In genomic region chr9:109863085-109863484, GRCm38 (mm10) we compare ENCODE assay signal across 13 mouse cellular contexts. TPM values are rescaled to one million over a fixed set of nuclear protein-coding genes. Genes with fewer than 3 reads are reported as not detected.
DNase-seq lines count a peak whose midpoint lies in the region; ATAC-seq lines count a peak whose summit lies in the region.
"Had no signal": no experiment of that assay in that cellular context is flagged by ENCODE, and none has a peak within 500 bp of the region (broad histone marks: within the 10 kb centered on the region; RNA-seq: fewer than 3 reads in every experiment).

No protein-coding gene starts in this region.

- H3K27ac ChIP-seq in liver, embryonic 11.5 days (ENCODE audit: low read depth, low read length), result peak overlapping the region; percentile 38; the same call in 1 of the 2 replicates
- H3K27ac ChIP-seq in liver, embryonic 15.5 days (replicated peaks), result no peak overlapping the region
- H3K27ac ChIP-seq: gastrocnemius, adult 2 months; hindbrain, embryonic 15.5 days; neural tube, embryonic 12.5 days had no signal

- H3K4me1 ChIP-seq in erythroblast, embryonic 14.5 days (ENCODE audit: control insufficient read depth), result peaks cover 24% of the 10 kb centered on the region
- peaks cover 7% of the 10 kb centered on the region for H3K4me1 ChIP-seq in liver, embryonic 11.5 days (replicated peaks; ENCODE audit: control insufficient read depth, insufficient read depth, low read length)
- peaks cover 18% of the 10 kb centered on the region for H3K4me1 ChIP-seq in liver, embryonic 15.5 days (replicated peaks)
- H3K4me1 ChIP-seq: hindbrain, embryonic 15.5 days; neural tube, embryonic 12.5 days had no signal

- WGBS in liver, embryonic 11.5 days, result 23% methylated on average over 3 of the region's 3 CpGs
- 7% methylated on average over 3 of the region's 3 CpGs for WGBS in liver, embryonic 15.5 days (ENCODE audit: insufficient replicate concordance)

- H3K4me2 ChIP-seq in liver, embryonic 11.5 days, result peak overlapping the region; percentile 53
- H3K4me2 ChIP-seq in liver, embryonic 15.5 days, result peak overlapping the region; percentile 63

- H3K9ac ChIP-seq in liver, embryonic 11.5 days (ENCODE audit: low read depth, low read length), result no peak overlapping the region
- H3K9ac ChIP-seq in liver, embryonic 15.5 days, result no peak overlapping the region
- H3K9ac ChIP-seq: hindbrain, embryonic 15.5 days; neural tube, embryonic 12.5 days had no signal

- intact Hi-C loops in gastrocnemius, postnatal 14 days (cut with DNase I; ENCODE audit: low total_unique reads), result no loop called here

- H3K4me3 ChIP-seq in erythroblast, embryonic 14.5 days (replicated peaks), result peak overlapping the region; percentile 30
- H3K4me3 ChIP-seq in liver, embryonic 11.5 days (ENCODE audit: low read depth, low read length), result peak overlapping the region; percentile 30; the same call in 1 of the 2 replicates
- peak overlapping the region; percentile 34; the same call in 1 of the 2 replicates for H3K4me3 ChIP-seq in liver, embryonic 15.5 days (replicated peaks)
- H3K4me3 ChIP-seq: hindbrain, embryonic 15.5 days; neural tube, embryonic 12.5 days had no signal

- no peak for ATAC-seq in erythroblast, adult 5-6 weeks (replicated peaks; ENCODE audit: low FRiP score, poor library complexity, severe bottlenecking)
- ATAC-seq in liver, embryonic 11.5 days (replicated peaks; ENCODE audit: low FRiP score), result peak; percentile 79
- peak; percentile 45; the same call in 1 of the 2 replicates for ATAC-seq in liver, embryonic 15.5 days (ENCODE audit: insufficient read depth)

- DNase-seq in liver, embryonic 11.5 days (ENCODE audit: low spot score), result no peak
- no peak for DNase-seq in liver
- peak; percentile 16 for DNase-seq in Muller cell, postnatal 12 days (ENCODE audit: inconsistent ontology term)
- DNase-seq in gastrocnemius, postnatal 14 days, result no peak
- DNase-seq in adrenal gland, adult 2 months, result no peak

- no peaks in the 10 kb centered on the region for H3K27me3 ChIP-seq in erythroblast, embryonic 14.5 days (ENCODE audit: control insufficient read depth)
- H3K27me3 ChIP-seq in liver, embryonic 11.5 days (replicated peaks; ENCODE audit: control insufficient read depth, insufficient read depth, low read length), result no peaks in the 10 kb centered on the region
- no peaks in the 10 kb centered on the region for H3K27me3 ChIP-seq in liver, embryonic 15.5 days
- H3K27me3 ChIP-seq: hindbrain, embryonic 15.5 days; neural tube, embryonic 12.5 days had no signal

- H3K36me3 ChIP-seq in erythroblast, embryonic 14.5 days (ENCODE audit: control insufficient read depth), result no peaks in the 10 kb centered on the region
- no peaks in the 10 kb centered on the region for H3K36me3 ChIP-seq in liver, embryonic 11.5 days (ENCODE audit: control insufficient read depth, insufficient read depth, low read length)
- no peaks in the 10 kb centered on the region for H3K36me3 ChIP-seq in liver, embryonic 15.5 days (replicated peaks)
- H3K36me3 ChIP-seq: hindbrain, embryonic 15.5 days; neural tube, embryonic 12.5 days had no signal

- H3K9me3 ChIP-seq in erythroblast, embryonic 14.5 days (ENCODE audit: control insufficient read depth, low read length), result no peaks in the 10 kb centered on the region
- no peaks in the 10 kb centered on the region for H3K9me3 ChIP-seq in liver, embryonic 11.5 days (ENCODE audit: control insufficient read depth, low read length)
- no peaks in the 10 kb centered on the region for H3K9me3 ChIP-seq in liver, embryonic 15.5 days (replicated peaks)
- H3K9me3 ChIP-seq: hindbrain, embryonic 15.5 days; neural tube, embryonic 12.5 days had no signal

RNA-seq across cellular contexts. Expression of gene Cdc25a, which starts 12.3 kb away (rescaled TPM):
- 1.5 and 1.6 TPM in 2 replicates for polyA plus RNA-seq in erythroblast, embryonic 14.5 days (2012)
- 10.0 and 11.1 TPM in 2 replicates for total RNA-seq in erythroblast, adult 5-6 weeks (2015; ENCODE audit: low replicate concordance)
- 13.5 and 15.8 TPM in 2 replicates for total RNA-seq in erythroblast, adult 5-6 weeks (2017; ENCODE audit: low replicate concordance)
- 39.8 and 42.5 TPM in 2 replicates for polyA plus RNA-seq in liver, embryonic 11.5 days (2014; fragmentation: Nextera tagmentation; extraction: Ambion mirVana)
- polyA plus RNA-seq in liver, embryonic 15.5 days (2015; fragmentation: Nextera tagmentation; extraction: Ambion mirVana), result 12.7 and 13.3 TPM in 2 replicates
- 1 to 10 TPM; 3.9 to 4.8 TPM for total RNA-seq in gastrocnemius, postnatal 14 days (2021)
- total RNA-seq in adrenal gland, adult 2 months (2021), result 10 to 100 TPM; 11.4 to 13.3 TPM
- polyA plus RNA-seq in adrenal gland, adult 2 months (2012; rRNA removed), result 4.3 TPM in 2 replicates

RNA-seq across cellular contexts. Expression of gene Camp, which starts 13.7 kb away (rescaled TPM):
- 0.32 and 0.76 TPM in 2 replicates for polyA plus RNA-seq in erythroblast, embryonic 14.5 days (2012)
- 1,587 and 1,606 TPM in 2 replicates for total RNA-seq in erythroblast, adult 5-6 weeks (2015; ENCODE audit: low replicate concordance)
- total RNA-seq in erythroblast, adult 5-6 weeks (2017; ENCODE audit: low replicate concordance), result 742 and 898 TPM in 2 replicates
- 13.5 and 15.8 TPM in 2 replicates for polyA plus RNA-seq in liver, embryonic 11.5 days (2014; fragmentation: Nextera tagmentation; extraction: Ambion mirVana)
- 281 and 299 TPM in 2 replicates for polyA plus RNA-seq in liver, embryonic 15.5 days (2015; fragmentation: Nextera tagmentation; extraction: Ambion mirVana)
- total RNA-seq in gastrocnemius, postnatal 14 days (2021), result not detected
- total RNA-seq in adrenal gland, adult 2 months (2021), result under 1 TPM; 0.52 to 0.69 TPM
- polyA plus RNA-seq in adrenal gland, adult 2 months (2012; rRNA removed), result 0.71 TPM in 1 of 2 replicates, not detected in the other
- total RNA-seq: gastrocnemius, adult 2 months had no signal

RNA-seq across cellular contexts. Expression of gene Nme6, which starts 30.5 kb away (rescaled TPM):
- polyA plus RNA-seq in erythroblast, embryonic 14.5 days (2012), result 0.89 and 1.2 TPM in 2 replicates
- total RNA-seq in erythroblast, adult 5-6 weeks (2015; ENCODE audit: low replicate concordance), result 14.4 and 17.6 TPM in 2 replicates
- total RNA-seq in erythroblast, adult 5-6 weeks (2017; ENCODE audit: low replicate concordance), result 5.6 and 13.3 TPM in 2 replicates
- 91.1 and 94.6 TPM in 2 replicates for polyA plus RNA-seq in liver, embryonic 11.5 days (2014; fragmentation: Nextera tagmentation; extraction: Ambion mirVana)
- polyA plus RNA-seq in liver, embryonic 15.5 days (2015; fragmentation: Nextera tagmentation; extraction: Ambion mirVana), result 51.1 and 55.1 TPM in 2 replicates
- 10 to 100 TPM; 18.9 to 20.6 TPM for total RNA-seq in gastrocnemius, postnatal 14 days (2021)
- total RNA-seq in adrenal gland, adult 2 months (2021), result 10 to 100 TPM; 19.0 to 20.7 TPM
- polyA plus RNA-seq in adrenal gland, adult 2 months (2012; rRNA removed), result 9.3 and 10.9 TPM in 2 replicates

RNA-seq across cellular contexts. Expression of gene Spink8, which starts 51.0 kb away (rescaled TPM):
- not detected in 2 replicates for polyA plus RNA-seq in erythroblast, embryonic 14.5 days (2012)
- total RNA-seq in erythroblast, adult 5-6 weeks (2015; ENCODE audit: low replicate concordance), result not detected in 2 replicates
- not detected in 2 replicates for total RNA-seq in erythroblast, adult 5-6 weeks (2017; ENCODE audit: low replicate concordance)
- not detected in 2 replicates for polyA plus RNA-seq in liver, embryonic 11.5 days (2014; fragmentation: Nextera tagmentation; extraction: Ambion mirVana)
- not detected in 2 replicates for polyA plus RNA-seq in liver, embryonic 15.5 days (2015; fragmentation: Nextera tagmentation; extraction: Ambion mirVana)
- not detected for total RNA-seq in gastrocnemius, postnatal 14 days (2021)
- 10 to 100 TPM; 15.2 to 33.6 TPM for total RNA-seq in adrenal gland, adult 2 months (2021)
- not detected in 2 replicates for polyA plus RNA-seq in adrenal gland, adult 2 months (2012; rRNA removed)
- total RNA-seq: gastrocnemius, adult 2 months had no signal
- polyA plus RNA-seq: forebrain, embryonic 11.5 days; midbrain, embryonic 11.5 days; neural tube, embryonic 12.5 days had no signal

Comparison
In these comparisons a context has a peak if more than half of its experiments do, and no peak if none do; other contexts are left out.
1. RNA of gene Camp, which starts 13.7 kb away (polyA plus RNA-seq): 281 to 299 TPM in liver, embryonic 15.5 days; 13.5 to 15.8 TPM in liver, embryonic 11.5 days, 0.32 to 0.76 TPM in erythroblast, embryonic 14.5 days and 0.71 TPM in adrenal gland, adult 2 months; every median in the first group is over 10 times any median in the second.
2. Peak in every context shown above with its lines, with median percentiles within 50 percentile points of each other: H3K4me3 ChIP-seq.